Mouse (Mus musculus) embryo, embryonic 10.5 days (tissue): Measurements from ENCODE around the gene Dis3l2.
A peak's percentile ranks its signal among the peaks of the same experiment; 100 is the strongest.

ENCODE experiments used
- DNase-seq: peaks from one replicate; pipeline ENCODE4 v3.0.0-alpha.2; 2015; ENCODE audit warnings: low spot score

Gene Dis3l2

GRCm38 (mm10) chr1:87070720-87071119, 367.1 kb downstream of the Dis3l2 start:
- peak; percentile 29 for DNase-seq

- DNase-seq, result no peak
Measured at GRCm38 (mm10) chr1:87073776-87074175, 370.2 kb downstream of the Dis3l2 start.

- DNase-seq, result no peak
Measured at GRCm38 (mm10) chr1:87086196-87086595, 382.6 kb downstream of the Dis3l2 start.

DNA sequence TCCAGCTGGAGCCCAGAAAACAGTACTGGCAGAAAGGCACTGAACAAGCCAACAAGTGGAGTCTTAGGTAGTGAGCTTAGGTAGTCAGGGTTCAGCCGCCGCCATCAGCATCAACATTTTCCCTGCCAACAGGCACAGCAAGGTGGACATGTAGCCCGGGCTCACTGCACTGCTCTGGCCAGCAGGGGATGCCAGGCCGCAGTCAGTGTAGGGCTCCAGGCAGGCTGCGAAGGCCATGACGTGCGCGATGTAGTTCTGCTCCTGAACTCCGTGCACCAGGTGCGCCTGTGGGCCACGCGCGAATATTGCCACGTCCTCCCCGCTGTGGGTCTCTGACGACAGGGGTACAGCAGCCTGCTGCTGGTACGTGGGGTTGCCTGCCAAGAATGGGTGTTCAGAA, 383.4 kb downstream of the Dis3l2 start:
- no peak for DNase-seq

DNA sequence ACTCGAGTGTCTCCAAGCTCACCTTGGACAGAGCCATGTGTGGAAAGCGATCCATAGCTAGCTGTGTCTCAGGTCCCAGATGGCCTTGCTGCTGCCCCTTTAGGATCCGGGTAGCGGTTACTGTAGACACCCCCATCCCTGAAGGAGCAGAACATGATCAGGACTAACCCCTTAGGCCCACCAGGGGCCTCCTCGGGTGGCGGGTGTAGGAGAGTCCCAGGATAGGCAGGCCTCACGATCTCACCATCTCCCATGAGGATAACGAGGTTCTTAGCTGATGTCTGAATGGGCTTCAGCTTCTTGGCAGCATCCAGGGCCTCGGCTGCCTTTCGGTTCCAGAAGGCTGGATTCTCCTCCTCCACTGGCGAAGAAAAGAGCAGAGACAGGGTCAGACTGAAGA, 385.6 kb downstream of the Dis3l2 start:
- DNase-seq, result no peak

DNA sequence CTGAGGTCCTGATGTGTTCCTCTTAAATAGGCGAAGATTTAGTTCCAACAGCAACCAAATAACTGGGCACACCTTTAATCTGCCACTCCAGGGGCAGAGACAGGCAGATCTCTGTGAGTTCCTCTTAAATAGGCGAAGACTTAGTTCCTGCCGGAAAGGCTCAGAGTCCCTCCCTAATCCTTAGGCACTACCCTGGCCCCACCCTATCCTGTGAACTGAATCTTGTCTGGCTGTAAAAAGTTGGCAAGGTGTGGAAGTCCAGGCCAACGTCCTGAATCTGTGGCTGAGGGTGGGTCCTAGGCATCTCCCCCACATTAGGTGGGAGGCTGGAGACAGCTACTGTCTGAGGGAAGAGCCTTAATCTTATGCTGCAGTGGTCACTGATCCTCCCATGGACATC, 386.2 kb downstream of the Dis3l2 start, which contains the start of gene Alppl2:
TSS of gene Alppl2 (minus strand) at position 101 of the 400 bp plus-strand sequence.
- DNase-seq, result no peak

DNA sequence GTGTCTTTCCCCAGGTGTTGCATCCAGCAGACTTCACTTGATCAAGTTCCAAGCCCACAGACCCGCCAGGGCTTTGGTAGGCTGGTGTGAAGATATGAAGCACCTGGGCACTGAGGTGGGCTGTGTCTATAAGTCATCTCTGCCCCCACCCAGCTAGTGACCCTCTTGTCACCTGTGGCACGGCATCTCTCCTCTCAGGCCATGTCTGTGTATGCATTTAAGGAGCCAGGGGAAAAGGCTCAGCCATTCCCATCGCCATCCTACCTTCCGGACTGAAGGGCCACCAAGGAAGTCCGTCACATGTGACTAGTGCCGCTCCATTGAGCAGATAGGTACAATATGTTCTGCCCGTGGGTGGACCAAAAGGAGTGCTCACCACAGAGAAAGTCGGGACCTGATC, 392.0 kb downstream of the Dis3l2 start:
- DNase-seq, result no peak

DNA sequence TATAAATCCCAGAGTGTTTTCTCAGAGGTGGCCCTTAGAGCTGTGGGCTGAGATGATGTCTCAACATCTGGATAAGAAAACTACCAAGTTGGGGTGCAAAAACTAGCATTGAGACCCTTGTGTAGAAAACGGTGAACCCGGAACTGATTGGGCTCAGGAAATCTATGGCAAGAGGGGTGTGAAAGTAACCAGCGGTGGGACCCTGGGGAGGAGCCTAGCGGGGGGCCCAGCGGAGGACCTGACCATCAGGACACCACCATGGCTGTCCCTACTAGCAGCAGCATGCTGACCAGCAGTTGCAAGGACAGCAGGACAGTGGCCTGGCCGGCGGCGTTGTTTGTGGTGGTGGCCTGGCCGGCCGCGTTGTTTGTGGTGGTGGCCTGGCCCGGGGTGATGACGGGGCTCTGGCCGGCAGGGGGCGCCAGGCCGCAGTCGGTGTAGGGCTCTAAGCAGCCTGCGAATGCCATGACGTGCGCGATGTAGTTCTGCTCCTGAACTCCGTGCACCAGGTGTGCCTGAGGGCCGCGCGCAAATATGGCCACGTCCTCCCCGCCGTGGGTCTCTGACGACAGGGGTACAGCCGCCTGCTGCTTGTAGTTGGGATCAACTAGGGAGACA, 394.9 kb downstream of the Dis3l2 start:
- peak; percentile 75 for DNase-seq
